8 mouse cellular contexts compared by ENCODE assay signal in the genomic region with DNA sequence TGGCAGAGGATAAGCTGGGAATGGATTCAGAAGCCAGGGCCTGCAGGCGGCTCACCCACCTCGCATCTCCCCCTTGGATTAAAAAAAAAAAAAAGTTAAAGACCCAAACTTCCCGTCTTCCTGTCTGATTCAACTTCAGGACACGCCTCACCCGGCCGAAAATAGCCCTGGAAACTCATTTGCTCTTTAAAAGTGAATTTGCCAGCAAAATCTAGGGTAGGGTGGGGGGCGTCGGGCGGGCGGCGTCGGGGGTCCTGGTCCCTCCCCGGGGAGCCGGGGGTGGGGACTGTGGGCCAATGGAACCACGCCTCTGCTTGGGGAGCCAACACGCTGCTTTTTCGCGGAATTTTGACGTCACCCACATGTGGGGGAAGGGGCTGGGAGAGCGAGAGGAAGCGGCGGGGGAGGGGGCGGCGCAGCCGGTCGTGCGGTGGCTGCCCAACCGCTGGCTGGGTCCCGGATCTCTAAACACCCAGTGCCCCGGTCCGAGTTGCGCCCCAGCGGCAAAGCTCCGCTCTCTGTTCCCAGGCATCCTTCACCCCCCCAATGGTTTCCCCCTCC. TPM values are rescaled to one million over a fixed set of nuclear protein-coding genes. Genes with fewer than 3 reads are reported as not detected.
A peak's percentile ranks its signal among the peaks of the same experiment; 100 is the strongest.
DNase-seq lines count a peak whose midpoint lies in the region; ATAC-seq and TF ChIP-seq lines count a peak whose summit lies in the region.

No protein-coding gene starts in this region.

- peak in 1 of 2 experiments; percentile 36 for DNase-seq in left cerebral cortex, adult 2 months (ENCODE audit: extremely low spot score in 1 of 2, low spot score in 2 of 2)
- no peak for DNase-seq in left cerebral cortex, postnatal 4 days
- DNase-seq in embryo, embryonic 9.5 days (ENCODE audit: extremely low spot score), result peak; percentile 94
- peak; percentile 59 for DNase-seq in heart, postnatal 0 days (ENCODE audit: low spot score)
- peak; percentile 77 to 84 for DNase-seq in kidney, postnatal 25 days
- DNase-seq in midbrain, embryonic 10.5 days (ENCODE audit: low spot score), result peak; percentile 89
- peak; percentile 85 for DNase-seq in testis, postnatal 10 days (ENCODE audit: low spot score)
- no peak for DNase-seq in layer of hippocampus, adult 18-20 months (ENCODE audit: low spot score in 2 of 2)

- no peaks in the 10 kb centered on the region for H3K9me3 ChIP-seq in heart, postnatal 0 days (replicated peaks; ENCODE audit: control insufficient read depth, low read length)
- no peaks in the 10 kb centered on the region for H3K9me3 ChIP-seq in midbrain, embryonic 10.5 days (replicated peaks)

- under 1% methylated on average over 34 of the region's 34 CpGs for WGBS in heart, postnatal 0 days
- under 1% methylated on average over 34 of the region's 34 CpGs for WGBS in midbrain, embryonic 10.5 days

- H3K4me3 ChIP-seq in left cerebral cortex, adult 2 months, result peak overlapping the region; percentile 43
- peak overlapping the region; percentile 77 for H3K4me3 ChIP-seq in heart, postnatal 0 days (ENCODE audit: low read depth, low read length)
- peak overlapping the region; percentile 95 for H3K4me3 ChIP-seq in midbrain, embryonic 10.5 days

- 0 out of 2 replicates have a peak, but pooled peaks cover 3% of the 10 kb centered on the region for H3K27me3 ChIP-seq in heart, postnatal 0 days (ENCODE audit: control insufficient read depth, insufficient read depth, low read length)
- H3K27me3 ChIP-seq in midbrain, embryonic 10.5 days (ENCODE audit: low read depth, poor library complexity, severe bottlenecking), result peaks cover 53% of the 10 kb centered on the region

- no peak; the same call in 1 of the 2 replicates for TF ChIP-seq EP300 in heart, postnatal 0 days (IDR thresholded peaks at IDR 0.05; ENCODE audit: low read depth)

- TF ChIP-seq CTCF in left cerebral cortex, adult 2 months (IDR thresholded peaks at IDR 0.05), result no peak
- no peak for TF ChIP-seq CTCF in heart, postnatal 0 days (IDR thresholded peaks at IDR 0.05; ENCODE audit: low read depth)

- no peaks in the 10 kb centered on the region for H3K36me3 ChIP-seq in heart, postnatal 0 days (replicated peaks; ENCODE audit: control insufficient read depth, insufficient read depth, low read length)
- no peaks in the 10 kb centered on the region for H3K36me3 ChIP-seq in midbrain, embryonic 10.5 days

- H3K4me1 ChIP-seq in heart, postnatal 0 days (ENCODE audit: control insufficient read depth, insufficient read depth), result peaks cover 27% of the 10 kb centered on the region
- H3K4me1 ChIP-seq in midbrain, embryonic 10.5 days, result peaks cover 57% of the 10 kb centered on the region

- H3K27ac ChIP-seq in left cerebral cortex, adult 2 months, result no peak overlapping the region
- H3K27ac ChIP-seq in heart, postnatal 0 days (ENCODE audit: low read depth), result peak overlapping the region; percentile 83
- peak overlapping the region; percentile 98 for H3K27ac ChIP-seq in midbrain, embryonic 10.5 days (replicated peaks)

- peak overlapping the region; percentile 57 for H3K9ac ChIP-seq in heart, postnatal 0 days (replicated peaks; ENCODE audit: low read depth, low read length)

- intact Hi-C loops in left cerebral cortex, adult 2 months (cut with DNase I), result no loop called here
- intact Hi-C loops in left cerebral cortex, postnatal 4 days (cut with DNase I), result no loop called here

- ATAC-seq in heart, postnatal 0 days (ENCODE audit: insufficient read depth, low read depth), result peak; percentile 28

- peak overlapping the region; percentile 95 for H3K4me2 ChIP-seq in heart, postnatal 0 days (ENCODE audit: low read depth, low read length)

RNA-seq across cellular contexts. Expression of a gene that starts 2.8 kb away (rescaled TPM):
- total RNA-seq in left cerebral cortex, adult 2 months (2021), result 10 to 100 TPM; 75.1 to 97.4 TPM
- total RNA-seq in left cerebral cortex, postnatal 4 days (2021), result 100 to 1,000 TPM; 139 to 147 TPM
- total RNA-seq in heart, postnatal 0 days (2014; rRNA removed; ENCODE audit: low replicate concordance), result 31.1 and 34.5 TPM in 2 replicates
- 383 and 392 TPM in 2 replicates for polyA plus RNA-seq in heart, postnatal 0 days (2015; fragmentation: Nextera tagmentation; extraction: Ambion mirVana)
- 1,714 and 1,799 TPM in 2 replicates for polyA plus RNA-seq in midbrain, embryonic 10.5 days (2016; fragmentation: Nextera tagmentation; extraction: Ambion mirVana)
- 100 to 1,000 TPM; 118 to 128 TPM for total RNA-seq in layer of hippocampus, adult 18-20 months (2021)

RNA-seq across cellular contexts. Expression of a gene that starts 45.4 kb away (rescaled TPM):
- total RNA-seq in left cerebral cortex, adult 2 months (2021), result 10 to 100 TPM; 22.3 to 22.7 TPM
- total RNA-seq in left cerebral cortex, postnatal 4 days (2021), result 10 to 100 TPM; 16.4 to 18.6 TPM
- total RNA-seq in heart, postnatal 0 days (2014; rRNA removed; ENCODE audit: low replicate concordance), result 9.0 and 21.1 TPM in 2 replicates
- polyA plus RNA-seq in heart, postnatal 0 days (2015; fragmentation: Nextera tagmentation; extraction: Ambion mirVana), result 14.4 and 15.6 TPM in 2 replicates
- polyA plus RNA-seq in midbrain, embryonic 10.5 days (2016; fragmentation: Nextera tagmentation; extraction: Ambion mirVana), result 6.8 and 8.7 TPM in 2 replicates
- total RNA-seq in layer of hippocampus, adult 18-20 months (2021), result 10 to 100 TPM; 27.9 to 30.7 TPM

Comparison
In these comparisons a context has a peak if more than half of its experiments do, and no peak if none do; other contexts are left out.
1. DNase-seq: peak in embryo, embryonic 9.5 days (single experiment), heart, postnatal 0 days (single experiment), kidney, postnatal 25 days (2 of 2), midbrain, embryonic 10.5 days (single experiment) and testis, postnatal 10 days (single experiment); none in left cerebral cortex, postnatal 4 days (single experiment) and layer of hippocampus, adult 18-20 months (0 of 2).
2. H3K4me3 ChIP-seq: peak in every context shown above with its lines; median percentile 95 in midbrain, embryonic 10.5 days; 77 in heart, postnatal 0 days; 43 in left cerebral cortex, adult 2 months.